Mouse (Mus musculus) layer of hippocampus, postnatal 10 days (tissue): ENCODE measurements around the gene Krt79. TPM values are rescaled to one million over a fixed set of nuclear protein-coding genes. Genes with fewer than 3 reads are reported as not detected.
A peak's percentile ranks its signal among the peaks of the same experiment; 100 is the strongest.

Source experiments
- DNase-seq, 2 experiments: peaks; one replicate each; pipeline ENCODE4 v3.0.0; 2021; ENCODE audit warnings: low spot score in 2 of 2
- long read RNA-seq: library from polyadenylated mRNA; stranded (forward); transcript quantifications from one replicate; pipeline ENCODE4 v2.0.0, GENCODE M21; 2023
- total RNA-seq, 2 experiments: library from RNA; stranded (reverse); gene quantifications; 2 replicates each; pipeline ENCODE4 v1.2.3; 2021

Krt79 gene
- under 1 TPM; 0.34 to 0.51 TPM for total RNA-seq
- long read RNA-seq, partial matches to known transcripts, result 1 of 1 reads
- long read RNA-seq, other reads (novel, unspliced or antisense), result 0 of 1 reads

GRCm38 (mm10) chr15:101940274-101940829, at the start of gene Krt79:
Gene Krt79, minus strand, starts transcription at chr15:101940324.
- no peak for DNase-seq

- DNase-seq, result no peak
Measured at GRCm38 (mm10) chr15:101988714-101989113, 48.6 kb upstream of the Krt79 start.

DNA sequence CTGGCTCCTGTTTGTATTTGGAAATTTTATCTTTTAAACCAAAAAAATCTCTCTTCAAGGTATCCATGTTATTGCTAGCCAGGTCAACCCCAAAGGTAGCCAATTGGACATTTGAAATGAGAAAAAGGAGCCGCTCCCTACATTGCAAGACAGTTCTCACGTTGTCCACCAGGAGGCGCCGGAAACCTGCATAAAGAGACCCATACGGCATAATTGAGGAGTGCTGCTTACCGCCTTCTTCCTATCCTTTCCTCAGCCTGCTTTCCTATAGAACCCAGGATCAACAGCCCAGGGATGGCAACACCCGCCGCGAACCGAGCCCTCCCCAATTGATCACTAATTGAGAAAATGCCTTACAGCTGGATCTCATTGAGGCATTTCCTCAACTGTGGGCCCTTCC, 48.0 kb upstream of the Krt79 start:
- DNase-seq, result peak; percentile 92 to 93

GRCm38 (mm10) chr15:101984746-101985145, 44.6 kb upstream of the Krt79 start:
- no peak for DNase-seq

GRCm38 (mm10) chr15:101983949-101984601, 44.0 kb upstream of the Krt79 start:
- DNase-seq, result peak; percentile 96 to 98

DNA sequence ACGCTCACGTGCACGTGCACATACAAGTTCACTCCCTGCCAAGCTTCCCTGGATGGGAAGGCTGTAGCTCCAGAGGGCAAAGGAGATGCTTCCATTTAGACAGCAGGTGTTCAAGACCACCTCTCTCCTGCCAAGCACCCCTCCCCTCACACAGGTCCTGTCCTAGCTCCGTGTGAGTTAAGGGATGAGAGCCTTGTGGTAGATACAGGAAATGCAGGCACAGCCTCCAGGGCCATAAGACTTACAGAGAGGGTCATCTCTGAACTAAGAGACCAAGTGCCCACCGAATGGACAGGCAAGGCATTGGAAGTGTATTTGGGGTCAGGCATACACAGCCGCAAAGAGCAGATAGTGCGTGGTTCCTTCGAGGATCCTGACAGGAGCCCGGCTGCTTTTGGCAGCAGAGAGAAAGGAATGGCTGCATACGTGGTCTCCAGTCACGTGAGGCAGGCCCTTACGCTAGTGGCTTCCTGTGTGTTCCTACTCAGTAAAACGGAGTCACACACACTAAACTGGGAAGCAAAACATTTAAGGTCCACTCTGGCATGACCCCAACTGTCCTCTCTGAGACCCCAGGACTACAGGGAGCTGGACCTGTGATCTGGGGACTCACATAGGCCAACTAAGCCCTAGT, 43.3 kb upstream of the Krt79 start:
- no peak for DNase-seq

- DNase-seq, result no peak
Measured at GRCm38 (mm10) chr15:101980849-101981248, 40.7 kb upstream of the Krt79 start.

DNA sequence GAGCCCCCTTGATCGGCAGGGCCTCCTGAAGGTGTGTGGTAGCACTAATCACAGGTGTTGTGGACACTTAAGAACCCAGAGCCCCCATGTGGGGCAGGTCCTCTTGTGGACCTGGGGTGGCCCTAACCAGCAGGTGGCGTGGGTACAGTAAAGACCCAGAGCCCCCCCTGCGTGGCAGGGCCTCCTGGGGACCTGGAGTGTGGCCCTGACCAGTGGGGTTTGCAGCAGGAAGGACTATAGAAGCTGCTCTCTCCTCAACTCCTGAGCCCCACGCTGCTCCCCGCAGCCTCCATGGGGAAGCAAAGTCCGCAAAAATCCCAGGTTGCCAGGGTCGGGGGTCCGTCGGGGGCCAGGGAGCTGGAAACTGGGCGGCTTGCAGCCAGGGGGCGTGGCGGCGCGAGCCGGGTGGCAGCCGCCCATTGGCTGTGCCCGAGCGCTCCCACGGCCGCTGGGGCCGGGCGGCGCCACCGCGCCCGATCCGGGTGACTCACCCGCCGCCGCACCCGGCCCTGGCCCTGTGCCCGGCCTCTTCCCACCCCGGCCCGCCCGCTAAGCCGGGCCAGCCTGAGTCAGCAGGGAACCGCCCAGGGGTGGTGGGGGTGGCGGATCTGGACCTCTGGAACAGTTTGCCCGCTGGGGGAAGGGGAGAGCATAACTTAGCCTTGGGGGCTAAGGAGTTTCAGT, 37.1 kb upstream of the Krt79 start:
- DNase-seq, result peak; percentile 55 to 71

DNA sequence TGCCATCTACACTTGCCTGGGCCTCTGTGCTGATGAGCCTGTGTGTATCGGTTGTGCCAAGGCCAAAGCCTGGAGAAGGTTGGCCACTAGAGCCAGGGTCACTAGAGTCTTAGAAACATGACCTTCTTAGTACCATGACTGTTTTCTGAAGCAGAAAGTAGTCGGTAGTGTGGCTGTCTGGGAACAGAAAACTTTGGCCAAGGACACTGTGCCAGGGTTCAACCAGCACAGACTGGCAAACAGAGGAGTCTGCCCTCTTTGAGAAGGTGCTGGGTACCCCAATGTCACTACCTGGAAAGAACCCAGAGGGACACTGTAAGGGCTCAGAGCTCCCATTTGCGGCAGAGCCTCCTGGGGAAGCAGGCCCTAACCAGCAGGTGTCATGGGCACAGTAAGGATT, 36.5 kb upstream of the Krt79 start:
- no peak for DNase-seq

DNA sequence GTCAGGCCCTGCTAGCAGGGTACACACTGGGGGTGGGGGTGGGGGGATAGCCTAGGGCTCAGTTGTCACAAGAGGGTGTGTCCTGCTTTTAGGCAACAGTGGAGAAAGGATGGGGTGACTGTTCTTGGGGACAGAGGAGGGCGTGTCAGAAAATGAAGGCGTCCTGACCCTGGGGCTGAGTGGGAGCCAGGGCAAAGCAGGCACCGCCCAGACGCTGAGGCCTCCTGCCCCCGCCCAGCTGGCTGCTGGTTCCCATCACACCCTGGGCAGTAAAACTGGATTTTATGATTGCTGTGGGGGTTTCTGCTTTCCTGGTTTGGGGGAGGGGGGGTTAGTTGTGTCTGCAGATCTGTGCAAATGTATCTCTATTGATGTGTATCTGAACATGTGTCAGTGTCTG, 35.9 kb upstream of the Krt79 start:
- no peak for DNase-seq

DNA sequence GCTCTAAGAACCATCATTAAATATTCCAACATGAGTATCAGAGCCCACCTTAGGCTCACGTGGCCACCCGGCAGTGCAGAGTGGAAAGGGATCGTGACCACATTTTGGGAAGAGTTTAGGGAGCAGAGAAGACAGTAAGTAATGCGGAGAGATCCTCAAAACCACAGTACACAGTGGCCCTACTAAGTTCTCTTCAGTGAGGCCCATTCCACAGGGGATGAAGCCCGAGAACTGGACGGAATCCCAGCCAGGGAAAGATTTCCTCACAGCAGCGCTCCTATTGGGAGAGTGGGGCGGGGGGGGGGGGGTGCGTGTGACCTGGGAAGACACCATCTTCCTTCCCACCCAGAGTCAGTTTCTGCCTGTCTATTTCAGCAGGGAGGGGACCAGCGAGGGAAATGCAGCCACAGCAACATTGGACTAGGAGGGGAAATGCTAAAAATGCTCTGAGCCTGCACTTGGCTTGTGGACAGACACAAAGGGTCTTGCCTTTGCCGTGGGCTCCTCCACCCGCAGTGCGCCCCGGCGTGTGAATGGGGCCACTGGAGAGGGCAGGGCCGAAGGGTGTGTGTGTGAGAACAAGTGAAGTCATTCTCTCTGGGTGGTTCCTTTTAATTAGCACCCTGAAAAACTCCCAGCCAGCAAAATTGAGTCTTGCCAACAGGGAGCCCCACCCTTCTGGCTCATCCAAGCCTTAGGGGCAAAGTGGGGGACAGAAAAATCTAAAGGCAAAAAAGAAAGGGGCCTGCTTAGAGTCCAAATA, 34.1 kb upstream of the Krt79 start:
- no peak for DNase-seq

DNA sequence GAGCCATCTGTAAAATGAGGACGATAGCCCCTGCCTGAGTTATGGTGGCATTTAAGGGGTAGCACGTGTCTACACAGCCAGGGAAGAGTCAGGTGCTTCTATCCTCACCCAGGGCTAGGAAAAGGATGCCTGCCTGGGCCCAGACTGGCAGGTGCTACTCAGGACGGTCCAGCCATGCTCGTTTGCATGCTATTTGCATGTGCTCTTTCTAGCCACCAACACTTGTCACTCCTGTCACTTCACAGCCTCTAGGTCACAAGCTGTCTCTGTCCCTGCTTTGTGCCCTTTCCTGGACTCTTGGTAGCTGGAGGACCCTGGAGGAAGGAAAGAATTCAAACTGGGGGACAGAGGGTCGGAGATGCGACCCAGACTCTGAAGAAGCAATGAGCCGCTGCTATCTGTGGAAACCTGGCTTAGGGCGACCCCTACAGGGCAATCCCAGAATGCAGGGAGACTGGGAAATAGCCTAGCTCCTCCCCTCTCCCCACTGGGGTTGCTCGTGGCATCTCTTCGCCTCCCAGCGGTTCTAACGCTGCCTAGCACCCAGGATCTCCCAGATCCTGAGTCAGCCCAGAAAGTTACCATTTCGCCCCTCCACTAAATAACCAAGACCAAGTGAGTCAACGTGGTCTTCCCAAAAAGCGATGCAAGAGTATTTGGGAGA, 33.4 kb upstream of the Krt79 start:
- DNase-seq, result peak; percentile 100

GRCm38 (mm10) chr15:101970536-101970935, 30.4 kb upstream of the Krt79 start:
- DNase-seq, result peak; percentile 60 to 69

GRCm38 (mm10) chr15:101966808-101967207, 26.7 kb upstream of the Krt79 start:
- no peak for DNase-seq

GRCm38 (mm10) chr15:101958891-101959290, 18.8 kb upstream of the Krt79 start:
- DNase-seq, result no peak

DNA sequence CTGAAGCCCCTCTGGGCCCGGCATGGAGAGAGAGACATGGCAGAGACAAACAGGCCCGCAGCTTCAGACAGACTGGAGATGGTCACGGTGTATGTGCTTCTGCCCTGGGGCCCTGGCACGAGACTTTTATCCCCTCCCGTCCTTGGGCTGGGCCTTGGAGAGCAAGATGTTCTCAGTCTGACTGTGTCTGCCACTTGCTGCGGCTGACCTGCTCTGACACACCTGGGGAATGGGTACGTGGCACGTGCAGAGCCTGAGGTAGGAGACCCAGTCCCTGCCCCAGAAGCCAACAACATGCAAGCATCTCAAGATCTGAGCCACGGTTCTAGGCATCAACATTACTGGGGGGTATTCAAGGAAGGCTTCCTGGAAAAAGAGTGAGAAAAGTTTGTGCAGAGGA, 14.1 kb upstream of the Krt79 start, which contains the start of gene Krt78:
Gene Krt78, minus strand, starts transcription at position 101 of the 400 bp plus-strand sequence.
- no peak for DNase-seq

- no peak for DNase-seq
Measured at GRCm38 (mm10) chr15:101952733-101953474, 12.8 kb upstream of the Krt79 start.

- DNase-seq, result no peak
Measured at GRCm38 (mm10) chr15:101945430-101945829, 5.3 kb upstream of the Krt79 start.

GRCm38 (mm10) chr15:101941948-101942347, 1.8 kb upstream of the Krt79 start:
- DNase-seq, result no peak
